Mouse (Mus musculus) embryo, embryonic 11.5 days (tissue): Measurements from ENCODE around the gene Rtn3.

Source experiments
- DNase-seq: peaks from one replicate; pipeline ENCODE4 v3.0.0-alpha.2; 2012; ENCODE audit warnings: low read depth, low spot score

Rtn3 gene

GRCm38 (mm10) chr19:7382248-7382902, 100.7 kb downstream of the Rtn3 start:
- peak; percentile 49 for DNase-seq

DNA sequence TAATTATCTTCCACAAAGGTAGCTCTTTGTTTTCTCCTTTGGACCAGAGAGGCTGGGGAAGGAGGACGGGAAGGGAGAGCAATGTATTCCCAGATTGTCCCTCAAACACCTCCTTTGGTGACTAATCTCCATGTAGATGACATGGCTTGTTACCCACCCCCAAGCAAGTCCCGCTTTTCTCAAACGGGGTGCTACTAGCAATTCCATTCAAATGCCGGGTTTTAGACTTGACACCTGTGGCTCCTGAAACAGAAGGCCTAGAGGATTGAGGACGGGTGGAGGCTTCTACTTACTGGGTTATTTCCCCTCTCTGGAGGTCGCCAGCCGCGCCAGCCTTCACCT, 101.2 kb downstream of the Rtn3 start:
- no peak for DNase-seq

DNA sequence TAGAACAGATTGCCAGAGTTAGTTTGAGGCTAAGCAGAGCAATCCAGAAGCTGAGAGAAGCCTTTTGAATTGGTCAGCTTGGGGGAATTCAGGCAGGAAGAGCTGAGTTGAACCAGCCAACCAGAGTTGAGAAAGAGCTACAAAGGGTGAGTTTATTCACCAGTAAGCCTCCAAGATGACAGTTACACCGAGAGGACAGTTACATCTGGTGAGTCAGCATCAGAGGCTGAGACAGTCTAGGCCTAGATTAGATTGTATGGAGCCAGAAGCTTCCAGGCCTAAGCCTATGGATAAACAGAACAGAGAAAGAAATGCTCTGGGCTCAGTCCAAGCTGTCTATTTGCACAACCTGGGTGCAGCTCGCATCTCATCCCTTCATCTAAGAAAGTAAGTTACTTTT, 105.4 kb downstream of the Rtn3 start:
- DNase-seq = no peak
